Mouse (Mus musculus): ENCODE measurements around the gene Sgcd.
A peak's percentile ranks its signal among the peaks of the same experiment; 100 is the strongest.

Sgcd gene

GRCm38 (mm10) chr11:47264267-47264984 lies 724.3 kb downstream of the Sgcd start:
- no peak for DNase-seq

DNA sequence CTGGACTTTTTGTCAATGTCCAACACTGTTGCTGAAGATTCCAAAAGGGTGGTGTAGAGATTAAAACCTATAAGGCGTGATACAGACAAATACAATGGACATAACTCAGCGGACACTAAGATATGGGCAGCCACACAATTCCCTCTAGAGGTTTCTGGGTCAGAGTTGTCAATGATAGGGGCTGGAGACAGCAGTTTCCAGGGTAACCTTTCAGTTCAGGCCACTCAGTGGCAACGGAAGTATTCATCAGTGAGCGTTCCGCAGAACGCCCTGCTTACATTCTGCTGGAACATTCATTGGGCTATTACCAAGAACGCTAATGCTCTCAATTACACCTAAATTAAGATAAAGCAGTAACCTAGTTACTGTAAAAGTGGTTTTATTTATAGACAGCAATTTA lies 738.5 kb downstream of the Sgcd start:
- DNase-seq = peak; percentile 32

DNA sequence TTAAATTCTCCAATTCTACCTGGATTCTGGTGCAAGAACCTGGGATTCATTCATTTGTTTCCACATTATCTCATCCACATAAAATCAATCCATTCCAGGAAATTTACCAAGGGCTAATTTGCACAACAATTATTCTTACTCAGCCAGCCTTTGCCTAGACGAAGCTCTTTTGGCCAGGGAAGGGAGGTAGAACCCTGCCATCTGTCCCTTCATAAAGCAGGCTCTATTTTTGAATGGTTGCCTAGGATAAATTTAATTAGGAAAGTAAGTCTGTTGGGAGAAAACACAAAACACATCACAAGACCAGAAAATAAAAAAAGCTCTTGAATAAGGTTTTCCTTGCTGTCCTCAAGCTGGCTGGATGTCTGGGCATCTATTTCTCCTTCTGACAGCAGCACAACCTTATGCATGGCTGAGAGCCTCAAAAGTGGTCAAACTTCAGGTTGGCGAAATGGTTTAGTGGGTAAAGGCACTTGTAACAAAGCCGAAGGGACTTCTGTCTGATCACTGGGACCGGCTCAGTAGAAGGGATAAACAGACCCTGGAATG lies 740.4 kb downstream of the Sgcd start:
- DNase-seq = no peak

DNA sequence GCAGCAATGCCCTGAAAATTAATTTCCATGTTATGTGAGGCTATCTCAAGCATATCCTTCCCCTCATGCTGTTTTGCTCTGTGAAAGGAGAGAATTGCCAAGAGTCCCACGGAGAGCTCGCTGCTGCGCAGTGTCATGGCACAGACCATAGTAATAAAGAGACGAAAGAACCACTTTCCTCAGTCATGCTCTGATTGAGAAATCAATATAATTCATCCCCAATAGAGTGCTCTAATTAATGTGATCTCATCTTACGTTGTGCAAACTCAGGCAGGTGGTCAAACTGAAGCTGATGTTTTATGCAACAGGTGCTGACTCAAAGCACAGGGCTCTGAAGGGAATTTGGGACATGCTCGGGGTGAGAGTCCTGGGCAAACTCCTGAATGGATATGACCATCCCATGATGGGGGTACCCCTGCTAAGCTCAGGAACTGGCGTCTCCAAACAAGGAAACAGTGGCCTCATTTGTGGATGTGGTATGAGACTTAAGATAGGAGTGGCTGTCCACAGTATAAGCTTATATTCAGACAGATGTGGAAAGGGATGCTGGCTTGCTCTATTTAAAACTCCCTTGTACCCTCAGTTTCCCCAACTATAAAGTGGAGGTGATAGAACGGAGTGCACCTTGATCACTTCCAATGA lies 740.9 kb downstream of the Sgcd start:
- no peak for DNase-seq

DNA sequence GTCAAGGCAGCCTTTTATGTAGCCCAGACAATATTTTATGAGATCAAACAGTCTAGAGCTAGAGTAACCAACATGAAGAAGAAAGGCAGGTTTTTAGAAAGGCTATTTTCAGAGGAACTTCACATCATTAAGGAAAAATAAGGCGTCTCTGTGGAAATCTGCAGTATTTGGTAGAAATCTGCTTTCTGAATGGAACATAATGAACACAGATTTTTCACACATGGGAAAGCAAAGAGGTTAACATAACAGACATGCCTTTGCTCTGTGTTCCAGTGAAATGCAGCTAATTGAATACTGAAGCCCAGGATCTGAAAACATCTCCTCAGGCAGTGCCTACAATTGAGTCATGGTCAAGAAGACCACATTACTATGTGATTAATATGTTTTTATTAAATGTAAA lies 746.4 kb downstream of the Sgcd start:
- DNase-seq = no peak

- no peak for DNase-seq
These were observed 760.5 kb downstream of the Sgcd start for GRCm38 (mm10) chr11:47228222-47228621.

- DNase-seq = no peak
These were observed 764.6 kb downstream of the Sgcd start for GRCm38 (mm10) chr11:47224148-47224547.

DNA sequence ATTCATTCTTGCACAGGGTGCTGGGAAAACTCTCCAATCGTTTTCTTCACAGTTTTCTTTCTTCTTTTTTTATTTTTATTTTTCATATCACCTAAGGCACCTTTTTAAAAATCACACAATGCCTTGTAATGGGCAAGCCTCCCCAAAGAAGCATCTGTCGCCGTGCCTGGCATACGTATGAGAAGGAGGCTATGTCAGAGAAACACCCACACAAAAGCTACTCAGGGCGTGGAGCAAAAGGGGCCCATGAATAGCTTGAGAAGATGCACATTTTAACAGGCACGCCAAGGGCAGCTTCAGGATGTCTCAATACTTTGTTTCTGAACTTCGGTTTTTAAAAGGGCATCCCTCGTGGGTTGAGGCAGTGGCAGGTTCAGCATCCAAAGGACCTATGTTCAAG lies 777.2 kb downstream of the Sgcd start:
- no peak for DNase-seq

DNA sequence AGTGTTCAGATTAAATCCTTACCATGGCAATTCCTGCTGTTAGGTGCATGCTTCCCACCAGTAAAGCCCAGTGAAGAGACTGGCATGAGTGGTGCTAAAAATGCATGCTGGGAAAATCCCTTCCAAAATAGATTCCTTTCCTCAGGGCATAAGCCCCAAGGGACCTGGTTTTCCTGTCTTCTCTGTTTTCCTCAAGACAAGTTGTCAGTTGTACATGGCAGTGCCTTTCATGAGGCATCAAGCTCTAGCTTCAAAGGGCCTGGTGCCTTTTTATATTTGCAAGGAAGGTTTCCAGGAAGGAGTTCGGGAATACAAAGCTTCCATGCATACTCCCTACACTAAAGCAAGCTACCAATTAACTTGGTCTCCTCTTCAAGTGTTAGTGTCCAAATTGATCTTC lies 782.3 kb downstream of the Sgcd start:
- DNase-seq = no peak

- no peak for DNase-seq
These were observed 789.7 kb downstream of the Sgcd start for GRCm38 (mm10) chr11:47199106-47199505.

DNA sequence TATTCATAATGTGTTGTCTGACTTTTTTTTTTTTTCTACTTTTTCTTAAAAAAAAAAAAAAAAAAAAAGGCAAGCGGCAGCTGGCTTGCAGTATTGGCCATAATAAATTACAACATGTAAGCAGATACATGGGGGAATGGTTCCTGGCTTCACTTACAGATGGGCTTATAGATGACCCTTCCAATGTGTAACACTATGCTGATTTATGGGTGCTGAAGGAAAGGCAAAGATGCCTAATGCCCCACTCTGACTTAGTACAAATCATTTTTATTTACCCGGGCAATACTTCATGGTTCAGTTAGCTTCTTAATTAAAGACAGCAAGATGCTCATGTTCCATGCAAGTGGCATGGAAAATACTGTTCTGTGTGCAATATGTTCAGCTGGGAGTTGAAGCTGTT lies 800.2 kb downstream of the Sgcd start:
- DNase-seq = peak; percentile 19

- no peak for DNase-seq
These were observed 813.8 kb downstream of the Sgcd start for GRCm38 (mm10) chr11:47174977-47175376.

DNA sequence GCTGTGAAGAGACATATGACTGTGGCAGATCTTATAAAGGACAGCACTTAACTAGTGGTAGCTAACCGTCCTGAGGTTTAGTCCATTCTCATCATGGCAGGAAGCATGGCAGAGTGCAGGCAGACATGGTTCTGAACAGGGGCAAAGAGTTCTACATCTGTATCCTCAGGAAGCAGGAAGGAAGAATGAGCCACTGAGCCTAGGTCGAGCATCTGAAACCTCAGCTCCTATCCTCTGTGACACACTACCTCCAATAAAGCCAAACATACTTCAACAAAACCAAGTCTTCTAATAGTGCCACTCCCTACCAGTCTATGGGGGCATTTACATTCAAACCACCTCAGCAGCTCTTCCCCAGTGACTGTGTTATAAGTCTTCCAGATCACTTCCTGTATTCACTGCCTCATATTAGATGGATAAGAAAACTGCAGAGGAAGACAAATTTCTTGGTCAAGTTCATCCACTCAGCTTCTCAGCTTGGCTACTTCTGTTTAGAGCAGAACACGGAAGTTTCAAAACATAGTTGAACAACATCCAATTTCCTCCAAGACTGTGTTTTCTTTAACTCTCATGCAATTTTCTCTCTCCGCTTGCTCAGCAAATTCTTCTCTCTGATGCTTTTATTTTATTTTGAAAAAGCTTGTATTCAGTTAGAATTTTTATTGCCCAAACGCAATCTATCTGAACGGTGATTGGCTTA lies 817.7 kb downstream of the Sgcd start:
- no peak for DNase-seq

- DNase-seq = no peak
These were observed 821.4 kb downstream of the Sgcd start for GRCm38 (mm10) chr11:47167376-47167775.

GRCm38 (mm10) chr11:47158089-47158488 lies 830.7 kb downstream of the Sgcd start:
- no peak for DNase-seq

DNA sequence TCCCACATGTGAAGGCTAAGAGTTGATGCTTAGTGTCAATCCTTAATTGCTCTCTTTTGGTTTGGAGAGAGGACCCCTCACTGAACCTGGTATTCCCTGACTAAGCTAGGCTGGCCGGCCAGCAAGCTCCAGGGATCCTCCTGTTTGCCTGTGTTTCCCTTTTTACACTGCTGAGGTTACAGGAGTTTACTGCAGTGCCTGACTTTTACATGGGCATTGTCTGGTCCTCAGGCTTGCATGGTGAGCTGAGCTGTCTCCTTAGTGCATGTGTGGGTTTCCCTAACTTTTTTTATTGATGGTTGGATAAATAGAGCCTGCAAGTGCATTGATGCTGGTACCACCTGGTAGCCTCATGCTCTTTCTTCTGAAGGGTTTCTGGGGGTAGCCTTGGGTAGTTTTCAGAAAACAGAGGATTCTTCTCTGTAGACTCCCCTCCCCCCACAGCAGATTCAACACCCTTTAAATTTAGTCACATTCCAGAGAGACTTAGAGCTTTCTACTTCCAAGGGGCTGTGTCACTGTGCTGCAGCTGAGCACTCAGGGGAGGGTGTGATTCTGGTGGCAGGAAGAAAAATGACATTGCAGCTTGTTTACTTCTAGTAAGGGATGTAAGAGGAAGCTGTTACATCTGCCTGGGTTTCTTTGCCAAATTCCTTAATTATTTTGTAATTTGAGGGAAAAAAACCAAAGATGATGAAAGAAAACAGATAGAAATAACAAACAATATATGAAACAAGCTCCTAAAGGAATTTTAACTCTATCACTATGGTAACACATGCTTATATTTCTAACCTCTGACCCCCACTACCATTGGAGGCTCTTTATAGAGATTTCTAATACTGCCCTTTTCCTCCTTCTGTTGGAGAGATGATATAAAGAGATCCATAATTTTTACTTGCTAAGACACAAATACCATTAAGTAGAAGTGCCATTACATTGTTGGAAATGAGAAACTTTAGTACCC lies 831.8 kb downstream of the Sgcd start:
- no peak for DNase-seq

DNA sequence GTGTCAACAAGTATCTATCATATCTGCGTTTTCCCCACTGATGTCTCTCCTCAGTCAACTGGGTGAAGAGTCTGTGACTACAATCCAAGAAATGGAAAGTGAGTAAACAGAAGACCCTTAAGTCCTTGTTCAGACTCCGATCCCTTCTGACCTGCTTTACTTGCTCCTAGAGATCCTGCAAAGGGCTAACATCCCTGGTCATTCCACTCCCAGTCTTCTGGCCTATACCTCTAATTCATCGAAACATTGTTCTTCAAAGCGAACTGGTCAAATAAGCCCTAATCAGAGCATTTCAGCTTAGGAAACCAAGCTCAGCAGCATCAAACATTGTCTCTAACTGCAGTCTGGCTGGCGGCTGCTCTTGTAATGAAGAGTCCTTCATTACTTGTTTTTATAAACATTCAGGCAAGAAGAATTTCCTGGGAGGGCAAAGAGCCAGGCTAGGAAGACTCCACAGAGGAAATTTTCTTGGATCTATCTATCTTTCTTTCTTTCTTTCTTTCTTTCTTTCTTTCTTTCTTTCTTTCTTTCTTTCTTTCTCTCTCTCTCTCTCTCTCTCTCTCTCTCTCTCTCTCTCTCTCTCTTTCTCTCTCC lies 833.8 kb downstream of the Sgcd start:
- no peak for DNase-seq

- DNase-seq = no peak
These were observed 839.2 kb downstream of the Sgcd start for GRCm38 (mm10) chr11:47149607-47150006.

DNA sequence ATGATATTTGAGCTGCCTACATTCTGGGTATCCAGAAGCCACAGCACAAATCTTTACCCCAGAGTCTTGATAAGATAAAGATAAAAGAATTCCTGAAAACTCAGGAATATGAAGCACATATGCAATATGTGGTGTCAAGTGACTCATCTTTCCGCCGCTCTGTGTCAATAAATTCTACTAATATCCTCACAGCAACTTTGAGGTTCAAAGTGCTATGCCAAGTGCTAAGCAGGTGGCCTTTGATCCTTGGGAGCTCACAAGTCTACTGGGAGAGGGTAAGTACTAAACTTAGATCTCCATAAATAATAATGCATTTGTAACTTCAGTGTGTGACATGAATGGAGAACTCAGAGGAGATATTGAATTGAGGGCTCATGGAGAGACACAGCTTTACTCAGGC lies 848.9 kb downstream of the Sgcd start:
- no peak for DNase-seq

GRCm38 (mm10) chr11:47139271-47139670 lies 849.5 kb downstream of the Sgcd start:
- no peak for DNase-seq

- no peak for DNase-seq
These were observed 856.4 kb downstream of the Sgcd start for GRCm38 (mm10) chr11:47132410-47132809.

- no peak for DNase-seq
These were observed 858.3 kb downstream of the Sgcd start for GRCm38 (mm10) chr11:47130432-47130831.
